In genomic region chr5:113855696-113856095, GRCm38 (mm10) we compare ENCODE assay signal across 8 mouse cellular contexts. TPM values are rescaled to one million over a fixed set of nuclear protein-coding genes. Genes with fewer than 3 reads are reported as not detected.
DNase-seq lines count a peak whose midpoint lies in the region; ATAC-seq lines count a peak whose summit lies in the region.

No protein-coding gene starts in this region.

- ATAC-seq in heart, embryonic 15.5 days (replicated peaks; ENCODE audit: insufficient number of reproducible peaks, insufficient read depth, low FRiP score, low read depth), result peak; percentile 80
- ATAC-seq in stomach, embryonic 16.5 days (ENCODE audit: insufficient read depth, low FRiP score), result peak; percentile 17; the same call in 1 of the 2 replicates
- no peak for ATAC-seq in granulocyte monocyte progenitor cell, adult 5-6 weeks (replicated peaks; ENCODE audit: poor library complexity, severe bottlenecking)

- peak overlapping the region; percentile 88 for H3K27ac ChIP-seq in heart, embryonic 15.5 days
- peak overlapping the region; percentile 46 for H3K27ac ChIP-seq in stomach, embryonic 16.5 days (ENCODE audit: low read length)

- H3K36me3 ChIP-seq in heart, embryonic 15.5 days, result peaks cover 7% of the 10 kb centered on the region
- H3K36me3 ChIP-seq in stomach, embryonic 16.5 days (ENCODE audit: control insufficient read depth, insufficient read depth, low read length), result peaks cover 2% of the 10 kb centered on the region; the same call in 1 of the 2 replicates

- no peaks in the 10 kb centered on the region for H3K27me3 ChIP-seq in heart, embryonic 15.5 days
- H3K27me3 ChIP-seq in stomach, embryonic 16.5 days (ENCODE audit: control insufficient read depth, insufficient read depth, low read length), result no peaks in the 10 kb centered on the region

- H3K4me2 ChIP-seq in heart, embryonic 15.5 days, result no peak overlapping the region
- no peak overlapping the region for H3K4me2 ChIP-seq in stomach, embryonic 16.5 days (ENCODE audit: low read depth, low read length)

- no peaks in the 10 kb centered on the region for H3K9me3 ChIP-seq in heart, embryonic 15.5 days (replicated peaks)
- H3K9me3 ChIP-seq in stomach, embryonic 16.5 days (replicated peaks; ENCODE audit: control insufficient read depth, low read length), result no peaks in the 10 kb centered on the region

- peak; percentile 67 to 78 for DNase-seq in right cerebral cortex, postnatal 10 days (ENCODE audit: low spot score in 2 of 2)
- DNase-seq in right cerebral cortex, adult 18-20 months, result no peak
- DNase-seq in kidney, postnatal 36 days, result peak; percentile 64 to 68
- DNase-seq in thymus, postnatal 36 days, result no peak
- DNase-seq in gastrocnemius, postnatal 25 days, result no peak

- H3K4me1 ChIP-seq in heart, embryonic 15.5 days (replicated peaks), result peaks cover 76% of the 10 kb centered on the region
- H3K4me1 ChIP-seq in stomach, embryonic 16.5 days (ENCODE audit: control insufficient read depth, insufficient read depth, low read length), result peaks cover 27% of the 10 kb centered on the region

- H3K4me3 ChIP-seq in heart, embryonic 15.5 days, result no peak overlapping the region
- no peak overlapping the region for H3K4me3 ChIP-seq in stomach, embryonic 16.5 days (replicated peaks; ENCODE audit: low read length)

- H3K9ac ChIP-seq in heart, embryonic 15.5 days, result 0 out of 2 replicates have a peak overlapping the region, but pooled peaks have one; percentile 4
- peak overlapping the region; percentile 42; the same call in 1 of the 2 replicates for H3K9ac ChIP-seq in stomach, embryonic 16.5 days (ENCODE audit: low read length)

- WGBS in heart, embryonic 15.5 days, result 29% methylated on average over 3 of the region's 3 CpGs
- WGBS in stomach, embryonic 16.5 days, result 61% methylated on average over 3 of the region's 3 CpGs

RNA-seq across cellular contexts. Expression of gene Selplg, which starts 23.3 kb away (rescaled TPM):
- polyA plus RNA-seq in heart, embryonic 15.5 days (2015; fragmentation: Nextera tagmentation; extraction: Ambion mirVana), result 2.7 and 18.4 TPM in 2 replicates
- polyA plus RNA-seq in stomach, embryonic 16.5 days (2015; fragmentation: Nextera tagmentation; extraction: Ambion mirVana), result 7.3 and 9.1 TPM in 2 replicates
- 1 to 10 TPM in 1 of 2 experiments, under 1 TPM in 1; 0.43 to 1.2 TPM for total RNA-seq in gastrocnemius, postnatal 25 days (2021)
- 288 and 331 TPM in 2 replicates for total RNA-seq in granulocyte monocyte progenitor cell, adult 5-6 weeks (2014; fragmentation: Nextera tagmentation)
- total RNA-seq in granulocyte monocyte progenitor cell, adult 5-6 weeks (2017), result 99.4 and 109 TPM in 2 replicates

RNA-seq across cellular contexts. Expression of gene Coro1c, which starts 52.9 kb away (rescaled TPM):
- 72.7 and 95.4 TPM in 2 replicates for polyA plus RNA-seq in heart, embryonic 15.5 days (2015; fragmentation: Nextera tagmentation; extraction: Ambion mirVana)
- polyA plus RNA-seq in stomach, embryonic 16.5 days (2015; fragmentation: Nextera tagmentation; extraction: Ambion mirVana), result 145 and 159 TPM in 2 replicates
- 10 to 100 TPM; 11.9 to 17.1 TPM for total RNA-seq in gastrocnemius, postnatal 25 days (2021)
- total RNA-seq in granulocyte monocyte progenitor cell, adult 5-6 weeks (2014; fragmentation: Nextera tagmentation), result 55.8 and 64.9 TPM in 2 replicates
- 80.5 and 102 TPM in 2 replicates for total RNA-seq in granulocyte monocyte progenitor cell, adult 5-6 weeks (2017)

RNA-seq across cellular contexts. Expression of gene Tmem119, which starts 55.4 kb away (rescaled TPM):
- 23.6 and 30.5 TPM in 2 replicates for polyA plus RNA-seq in heart, embryonic 15.5 days (2015; fragmentation: Nextera tagmentation; extraction: Ambion mirVana)
- 71.4 and 73.0 TPM in 2 replicates for polyA plus RNA-seq in stomach, embryonic 16.5 days (2015; fragmentation: Nextera tagmentation; extraction: Ambion mirVana)
- total RNA-seq in gastrocnemius, postnatal 25 days (2021), result 1 to 10 TPM; 3.0 to 3.6 TPM
- total RNA-seq in granulocyte monocyte progenitor cell, adult 5-6 weeks (2014; fragmentation: Nextera tagmentation), result 11.1 and 13.4 TPM in 2 replicates
- total RNA-seq in granulocyte monocyte progenitor cell, adult 5-6 weeks (2017), result 4.2 and 7.8 TPM in 2 replicates

Comparison
In these comparisons a context has a peak if more than half of its experiments do, and no peak if none do; other contexts are left out.
1. DNase-seq: peak in right cerebral cortex, postnatal 10 days (2 of 2) and kidney, postnatal 36 days (2 of 2); none in right cerebral cortex, adult 18-20 months (single experiment), thymus, postnatal 36 days (0 of 2) and gastrocnemius, postnatal 25 days (single experiment).
2. RNA of gene Selplg, which starts 23.3 kb away (total RNA-seq): 99.4 to 331 TPM in granulocyte monocyte progenitor cell, adult 5-6 weeks; 0.43 to 1.2 TPM in gastrocnemius, postnatal 25 days; every median in the first group is over 10 times any median in the second.